Mouse (Mus musculus): ENCODE measurements around the gene Trappc12.

GRCm38 (mm10) chr12:28775627-28776026 lies 25.4 kb upstream of the Trappc12 start:
- TF ChIP-seq TAL1 (IDR thresholded peaks at IDR 0.05; ENCODE audit: low read length) (no peak), GATA1 (IDR thresholded peaks at IDR 0.05; ENCODE audit: low read length) (no peak)

All from erythroblast, embryonic 14.5 days (primary cell).